Mouse (Mus musculus) heart, adult 9 months (tissue): ENCODE data around the gene Vmn2r68.

Experiments
- DNase-seq, 2 experiments: peaks; one replicate each; pipeline ENCODE4 v3.0.0; 2022; ENCODE audit warnings: low spot score in 2 of 2

The Vmn2r68 gene

DNA sequence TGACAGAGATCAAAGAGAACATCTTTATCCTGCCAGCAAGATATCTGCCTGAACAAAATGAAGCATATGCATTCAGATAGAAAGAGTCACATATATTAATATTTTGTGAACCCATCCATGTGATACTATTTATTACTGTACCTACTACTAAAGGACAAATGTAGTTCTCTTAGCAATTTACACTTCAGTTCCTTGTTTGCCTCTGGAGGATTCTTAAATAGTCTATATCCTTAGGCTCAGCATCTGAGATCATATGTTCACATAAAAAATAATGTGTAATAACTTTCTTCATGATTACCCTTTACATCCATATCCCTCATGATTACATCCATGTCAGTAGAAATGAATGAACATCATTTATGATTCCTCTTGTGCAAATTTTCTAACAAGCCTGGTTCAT is at the start of gene Vmn2r68:
Vmn2r68 (minus strand) TSS at position 101 of the 400 bp plus-strand sequence.
- DNase-seq, result no peak
